Mouse (Mus musculus) kidney, adult 2 months (tissue): ENCODE measurements around the gene Hoxa4. TPM values are rescaled to one million over a fixed set of nuclear protein-coding genes. Genes with fewer than 3 reads are reported as not detected.

Experiments used
- DNase-seq: peaks from one replicate; pipeline ENCODE4 v3.0.0; 2021
- H3K27ac ChIP-seq: fragments of 200-500 bp; 2 replicates; pipeline ENCODE4 v1.5.1; 2012; ENCODE audit warnings: low read depth, low read length, control low read depth, inconsistent platforms; ENCODE audit not compliant: insufficient read depth
- H3K27me3 ChIP-seq: fragments of 200-500 bp; replicated peaks from 2 replicates; pipeline ENCODE4 v1.6.1; 2012; ENCODE audit warnings: mild to moderate bottlenecking, moderate library complexity, low read length, inconsistent platforms; ENCODE audit not compliant: control insufficient read depth, insufficient read depth
- H3K36me3 ChIP-seq: fragments of 200-500 bp; 2 replicates; pipeline ENCODE4 v1.6.1; 2012; ENCODE audit warnings: mild to moderate bottlenecking, moderate library complexity, low read length, inconsistent platforms; ENCODE audit not compliant: control insufficient read depth, insufficient read depth
- H3K4me1 ChIP-seq: fragments of 200-500 bp; 2 replicates; pipeline ENCODE4 v1.6.1; 2011; ENCODE audit warnings: low read length; ENCODE audit not compliant: control insufficient read depth, insufficient read depth
- H3K4me3 ChIP-seq: fragments of 200-500 bp; 2 replicates; pipeline ENCODE4 v1.5.1; 2011; ENCODE audit warnings: mild to moderate bottlenecking, low read depth, low read length, control low read depth; ENCODE audit not compliant: insufficient read depth
- CTCF ChIP-seq: fragments of 200-500 bp; conservative IDR thresholded peaks from 2 replicates; pipeline ENCODE4 v1.5.1; 2011; ENCODE audit warnings: low read depth, mild to moderate bottlenecking, control low read depth, low read length, moderate library complexity, mixed read lengths; ENCODE audit not compliant: insufficient read depth, insufficient read length
- POLR2A ChIP-seq: fragments of 200-500 bp; IDR thresholded peaks from one replicate; pipeline ENCODE4 v1.6.1; 2011; ENCODE audit warnings: low read depth, low read length, control low read depth
- WGBS: fragments of 180-500 bp; shearing (Covaris S2); methylation state at CpG from one replicate; pipeline ENCODE4 v1.1.7; 2018; 5-methylcytosine and 5-hydroxymethylcytosine counted together
- polyA plus RNA-seq: library from polyadenylated mRNA; depleted of rRNA; stranded (reverse); fragments of >200 nt; gene quantifications from 2 replicates; pipeline ENCODE4 v1.2.3, GENCODE M21; 2012

Gene Hoxa4
- polyA plus RNA-seq, 1 experiment = 2.8 TPM

- peak; percentile 53 for DNase-seq
- Histone ChIP-seq H3K27me3 (no peaks in the 10 kb centered on the region), H3K4me3 (peak overlapping the region; percentile 30), H3K36me3 (no peaks in the 10 kb centered on the region; the same call in 1 of the 2 replicates), H3K4me1 (0 out of 2 replicates have a peak, but pooled peaks cover 4% of the 10 kb centered on the region), H3K27ac (peak overlapping the region; percentile 91)
- WGBS = 16% methylated on average over 13 of the region's 13 CpGs
- TF ChIP-seq POLR2A (no peak), CTCF (no peak)
Observed at GRCm38 (mm10) chr6:52222729-52223128, 31.2 kb upstream of the Hoxa4 start.

GRCm38 (mm10) chr6:52221993-52222685 lies 30.6 kb upstream of the Hoxa4 start:
- 0 out of 2 replicates have a peak, but pooled peaks cover 4% of the 10 kb centered on the region for H3K4me1 ChIP-seq
- peak overlapping the region; percentile 91 for H3K27ac ChIP-seq
- 10% methylated on average over 21 of the region's 21 CpGs for WGBS
- H3K4me3 ChIP-seq = peak overlapping the region; percentile 30
- no peaks in the 10 kb centered on the region; the same call in 1 of the 2 replicates for H3K36me3 ChIP-seq
- DNase-seq = no peak
- TF ChIP-seq CTCF (no peak), POLR2A (no peak)
- H3K27me3 ChIP-seq = no peaks in the 10 kb centered on the region

GRCm38 (mm10) chr6:52221337-52221992 lies 29.9 kb upstream of the Hoxa4 start, which contains the start of gene Hoxa7:
Gene Hoxa7, minus strand, starts transcription at chr6:52221854.
- 0 out of 2 replicates have a peak, but pooled peaks cover 4% of the 10 kb centered on the region for H3K4me1 ChIP-seq
- H3K4me3 ChIP-seq = peak within 1 kb of the TSS; percentile 91
- peak; percentile 97 for DNase-seq
- H3K36me3 ChIP-seq = no peaks in the 10 kb centered on the region; the same call in 1 of the 2 replicates
- peak within 1 kb of the TSS; percentile 98 for H3K27ac ChIP-seq
- H3K27me3 ChIP-seq = no peaks in the 10 kb centered on the region
- WGBS = under 1% methylated on average over 46 of the region's 46 CpGs
- TF ChIP-seq POLR2A (no peak), CTCF (peak; percentile 95)

- TF ChIP-seq CTCF (no peak), POLR2A (no peak)
- 6% methylated on average over 12 of the region's 12 CpGs for WGBS
- Histone ChIP-seq H3K27me3 (no peaks in the 10 kb centered on the region), H3K36me3 (no peaks in the 10 kb centered on the region; the same call in 1 of the 2 replicates), H3K4me1 (0 out of 2 replicates have a peak, but pooled peaks cover 4% of the 10 kb centered on the region), H3K27ac (peak overlapping the region; percentile 98), H3K4me3 (peak overlapping the region; percentile 91)
- DNase-seq = no peak
Observed at GRCm38 (mm10) chr6:52220865-52221310, 29.3 kb upstream of the Hoxa4 start.

GRCm38 (mm10) chr6:52220003-52220864 lies 28.7 kb upstream of the Hoxa4 start:
- Histone ChIP-seq H3K4me3 (peak overlapping the region; percentile 91), H3K36me3 (no peaks in the 10 kb centered on the region; the same call in 1 of the 2 replicates), H3K4me1 (0 out of 2 replicates have a peak, but pooled peaks cover 4% of the 10 kb centered on the region), H3K27me3 (no peaks in the 10 kb centered on the region), H3K27ac (peak overlapping the region; percentile 98)
- TF ChIP-seq CTCF (no peak), POLR2A (no peak)
- peak; percentile 81 for DNase-seq
- 26% methylated on average over 32 of the region's 32 CpGs for WGBS

- Histone ChIP-seq H3K4me1 (0 out of 2 replicates have a peak, but pooled peaks cover 10% of the 10 kb centered on the region), H3K4me3 (peak overlapping the region; percentile 91), H3K36me3 (no peaks in the 10 kb centered on the region; the same call in 1 of the 2 replicates), H3K27ac (peak overlapping the region; percentile 98), H3K27me3 (no peaks in the 10 kb centered on the region)
- 36% methylated on average over 9 of the region's 9 CpGs for WGBS
- DNase-seq = peak; percentile 63
- no peak for TF ChIP-seq CTCF
- no peak for TF ChIP-seq POLR2A
Observed at GRCm38 (mm10) chr6:52219234-52219942, 27.8 kb upstream of the Hoxa4 start.
